21 mouse cellular contexts compared by ENCODE assay signal in the genomic region with DNA sequence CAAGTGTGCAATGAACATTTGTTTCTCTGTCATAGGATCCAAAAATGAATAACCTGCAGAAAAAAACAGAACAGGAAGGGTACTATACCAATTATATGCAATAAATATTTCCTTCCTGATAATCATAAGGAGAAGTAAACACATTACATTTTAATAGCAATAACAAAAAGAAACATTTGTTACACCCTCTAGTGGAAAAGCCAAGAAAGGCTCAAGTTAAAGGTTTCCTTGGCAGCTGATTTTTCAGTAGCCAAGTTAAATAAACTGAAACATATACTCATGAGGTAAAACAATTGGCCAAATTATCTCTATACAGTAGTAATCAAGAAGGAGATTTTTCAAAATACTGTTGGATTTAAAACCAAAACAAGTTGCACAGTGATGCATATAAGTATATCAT. TPM values are rescaled to one million over a fixed set of nuclear protein-coding genes. Genes with fewer than 3 reads are reported as not detected.
DNase-seq lines count a peak whose midpoint lies in the region; ATAC-seq and TF ChIP-seq lines count a peak whose summit lies in the region.
"Had no signal": no experiment of that assay in that cellular context is flagged by ENCODE, and none has a peak within 500 bp of the region (broad histone marks: within the 10 kb centered on the region; RNA-seq: fewer than 3 reads in every experiment).

No protein-coding gene starts in this region.

- peak; percentile 44; the same call in 1 of the 2 replicates for TF ChIP-seq CTCF in hindbrain, postnatal 0 days (IDR thresholded peaks at IDR 0.05; ENCODE audit: low read depth)
- TF ChIP-seq CTCF in lung, postnatal 0 days (IDR thresholded peaks at IDR 0.05): peak; percentile 25; the same call in 1 of the 2 replicates

- H3K27ac ChIP-seq in hindbrain, postnatal 0 days: no peak overlapping the region
- no peak overlapping the region for H3K27ac ChIP-seq in hindbrain, embryonic 16.5 days (ENCODE audit: low read depth, low read length)
- no peak overlapping the region for H3K27ac ChIP-seq in lung, postnatal 0 days (ENCODE audit: low read length)
- H3K27ac ChIP-seq: embryonic facial prominence, embryonic 13.5 days; heart, embryonic 15.5 days; limb, embryonic 13.5 days; liver, embryonic 14.5 days had no signal

- no peak for TF ChIP-seq EP300 in lung, postnatal 0 days (IDR thresholded peaks at IDR 0.05)

- no peaks in the 10 kb centered on the region for H3K4me1 ChIP-seq in hindbrain, postnatal 0 days (ENCODE audit: insufficient read depth, low read length)
- H3K4me1 ChIP-seq in hindbrain, embryonic 16.5 days (ENCODE audit: control insufficient read depth, insufficient read depth, low read depth, low read length): no peaks in the 10 kb centered on the region
- no peaks in the 10 kb centered on the region for H3K4me1 ChIP-seq in lung, postnatal 0 days (ENCODE audit: insufficient read depth, low read depth, low read length)
- H3K4me1 ChIP-seq: embryonic facial prominence, embryonic 13.5 days; heart, embryonic 15.5 days; limb, embryonic 13.5 days had no signal

- DNase-seq in hindbrain, postnatal 0 days (ENCODE audit: low spot score): no peak
- DNase-seq in lung, postnatal 0 days (ENCODE audit: low spot score): no peak
- DNase-seq in lung, postnatal 10 days: no peak
- DNase-seq in MN1 (ENCODE audit: low spot score): peak; percentile 15
- no peak for DNase-seq in right cerebral cortex, adult 18-20 months
- DNase-seq: adrenal gland, adult 2 months; cerebellum, adult 9-11 months; gastrocnemius, postnatal 10 days; heart, adult 11 months; kidney, postnatal 4 days; lung, postnatal 14 days; retina, postnatal 1 day; thymus, postnatal 14 days had no signal

- peaks cover 5% of the 10 kb centered on the region; the same call in 1 of the 2 replicates for H3K36me3 ChIP-seq in hindbrain, postnatal 0 days (ENCODE audit: insufficient read depth, low read length)
- no peaks in the 10 kb centered on the region for H3K36me3 ChIP-seq in hindbrain, embryonic 16.5 days (ENCODE audit: control insufficient read depth, insufficient read depth, low read length)
- no peaks in the 10 kb centered on the region; the same call in 1 of the 2 replicates for H3K36me3 ChIP-seq in lung, postnatal 0 days (ENCODE audit: insufficient read depth, low read length)
- H3K36me3 ChIP-seq: heart, embryonic 15.5 days had no signal

- no peak overlapping the region for H3K9ac ChIP-seq in hindbrain, postnatal 0 days (replicated peaks; ENCODE audit: low read length)
- H3K9ac ChIP-seq in hindbrain, embryonic 16.5 days (ENCODE audit: low read depth, low read length): no peak overlapping the region
- H3K9ac ChIP-seq in lung, postnatal 0 days (replicated peaks; ENCODE audit: low read depth): no peak overlapping the region
- H3K9ac ChIP-seq: embryonic facial prominence, embryonic 13.5 days; heart, embryonic 15.5 days; limb, embryonic 13.5 days; liver, embryonic 14.5 days had no signal

- no peaks in the 10 kb centered on the region for H3K27me3 ChIP-seq in hindbrain, postnatal 0 days (ENCODE audit: insufficient read depth, low read length)
- H3K27me3 ChIP-seq in hindbrain, embryonic 16.5 days (replicated peaks; ENCODE audit: control insufficient read depth, insufficient read depth, low read length): no peaks in the 10 kb centered on the region
- H3K27me3 ChIP-seq in lung, postnatal 0 days (replicated peaks; ENCODE audit: insufficient read depth, low read length): no peaks in the 10 kb centered on the region
- H3K27me3 ChIP-seq: embryonic facial prominence, embryonic 13.5 days; heart, embryonic 15.5 days; limb, embryonic 13.5 days had no signal

- H3K9me3 ChIP-seq in hindbrain, postnatal 0 days (ENCODE audit: low read length): no peaks in the 10 kb centered on the region
- no peaks in the 10 kb centered on the region for H3K9me3 ChIP-seq in hindbrain, embryonic 16.5 days (ENCODE audit: control insufficient read depth, low read length)
- no peaks in the 10 kb centered on the region for H3K9me3 ChIP-seq in lung, postnatal 0 days (ENCODE audit: low read length)
- H3K9me3 ChIP-seq: embryonic facial prominence, embryonic 13.5 days; G1E; heart, embryonic 15.5 days; limb, embryonic 13.5 days had no signal

- no peak for ATAC-seq in hindbrain, postnatal 0 days
- no peak for ATAC-seq in hindbrain, embryonic 16.5 days
- ATAC-seq in lung, postnatal 0 days: no peak
- 0 out of 2 replicates have a peak, but pooled peaks have one; percentile 26 for ATAC-seq in megakaryocyte progenitor cell, adult 5-6 weeks (replicated peaks; ENCODE audit: poor library complexity)
- ATAC-seq: inflammation-experienced regulatory T-cells, adult 6 months had no signal

- H3K4me2 ChIP-seq in hindbrain, postnatal 0 days (ENCODE audit: low read depth, low read length): no peak overlapping the region
- H3K4me2 ChIP-seq in hindbrain, embryonic 16.5 days (ENCODE audit: low read length): no peak overlapping the region
- no peak overlapping the region for H3K4me2 ChIP-seq in lung, postnatal 0 days (replicated peaks; ENCODE audit: low read depth, low read length)
- H3K4me2 ChIP-seq: embryonic facial prominence, embryonic 13.5 days; heart, embryonic 15.5 days; limb, embryonic 13.5 days had no signal

- H3K4me3 ChIP-seq in hindbrain, postnatal 0 days (ENCODE audit: low read length): no peak overlapping the region
- H3K4me3 ChIP-seq in hindbrain, embryonic 16.5 days (ENCODE audit: low read length): no peak overlapping the region
- H3K4me3 ChIP-seq in lung, postnatal 0 days (ENCODE audit: low read depth, low read length): no peak overlapping the region
- H3K4me3 ChIP-seq: embryonic facial prominence, embryonic 13.5 days; heart, embryonic 15.5 days; limb, embryonic 13.5 days had no signal

RNA-seq across cellular contexts. Expression of a gene that starts 6.8 kb away (rescaled TPM):
- total RNA-seq in hindbrain, postnatal 0 days (2014; rRNA removed): 47.7 and 63.1 TPM in 2 replicates
- polyA plus RNA-seq in hindbrain, postnatal 0 days (2015; fragmentation: Nextera tagmentation; extraction: Ambion mirVana): 4.5 and 13.9 TPM in 2 replicates
- polyA plus RNA-seq in hindbrain, embryonic 16.5 days (2015; fragmentation: Nextera tagmentation; extraction: Ambion mirVana): 2.1 and 9.4 TPM in 2 replicates
- polyA plus RNA-seq in lung, postnatal 0 days (2015; fragmentation: Nextera tagmentation; extraction: Ambion mirVana): 24.0 and 25.3 TPM in 2 replicates
- total RNA-seq in megakaryocyte progenitor cell, adult 5-6 weeks (2015): 1,076 and 1,152 TPM in 2 replicates
- total RNA-seq in megakaryocyte progenitor cell, adult 5-6 weeks (2017): 820 and 1,286 TPM in 2 replicates

RNA-seq across cellular contexts. Expression of a gene that starts 30.3 kb away (rescaled TPM):
- 42.6 and 46.4 TPM in 2 replicates for total RNA-seq in hindbrain, postnatal 0 days (2014; rRNA removed)
- polyA plus RNA-seq in hindbrain, postnatal 0 days (2015; fragmentation: Nextera tagmentation; extraction: Ambion mirVana): 10.2 and 10.8 TPM in 2 replicates
- 8.4 and 9.4 TPM in 2 replicates for polyA plus RNA-seq in hindbrain, embryonic 16.5 days (2015; fragmentation: Nextera tagmentation; extraction: Ambion mirVana)
- polyA plus RNA-seq in lung, postnatal 0 days (2015; fragmentation: Nextera tagmentation; extraction: Ambion mirVana): 6.3 and 6.8 TPM in 2 replicates
- total RNA-seq in megakaryocyte progenitor cell, adult 5-6 weeks (2015): 62.5 and 69.7 TPM in 2 replicates
- total RNA-seq in megakaryocyte progenitor cell, adult 5-6 weeks (2017): 46.7 and 49.0 TPM in 2 replicates

RNA-seq across cellular contexts. Expression of a gene that starts 54.6 kb away (rescaled TPM):
- 11.4 and 13.7 TPM in 2 replicates for total RNA-seq in hindbrain, postnatal 0 days (2014; rRNA removed)
- polyA plus RNA-seq in hindbrain, postnatal 0 days (2015; fragmentation: Nextera tagmentation; extraction: Ambion mirVana): 21.3 and 21.7 TPM in 2 replicates
- 18.1 and 20.3 TPM in 2 replicates for polyA plus RNA-seq in hindbrain, embryonic 16.5 days (2015; fragmentation: Nextera tagmentation; extraction: Ambion mirVana)
- polyA plus RNA-seq in lung, postnatal 0 days (2015; fragmentation: Nextera tagmentation; extraction: Ambion mirVana): 2.7 and 3.3 TPM in 2 replicates
- total RNA-seq in megakaryocyte progenitor cell, adult 5-6 weeks (2015): 4.6 and 9.5 TPM in 2 replicates
- 2.2 and 3.8 TPM in 2 replicates for total RNA-seq in megakaryocyte progenitor cell, adult 5-6 weeks (2017)
